Mouse (Mus musculus) neutrophil, adult 5-6 weeks (primary cell): ENCODE results near the gene Cyp2u1. TPM values are rescaled to one million over a fixed set of nuclear protein-coding genes. Genes with fewer than 3 reads are reported as not detected.
"Not testable (repeated sequence)": the region's sequence is repeated elsewhere in the genome, so short reads cannot be mapped to it uniquely, and the experiment has no call there.

Experiments used
- ATAC-seq: fragments of 151-379, 151-347 bp; 2 replicates; pipeline ENCODE4 v1.8.0; 2017; ENCODE audit warnings: mild to moderate bottlenecking, moderate TSS enrichment; ENCODE audit not compliant: insufficient number of reproducible peaks, poor library complexity, low FRiP score, severe bottlenecking; ENCODE audit errors: extremely low read depth
- total RNA-seq: library from RNA; stranded (forward); fragments of 200-1000 nt; gene quantifications from 2 replicates; pipeline ENCODE4 v1.2.3, GENCODE M21; 2017

Cyp2u1 gene
- total RNA-seq = not detected in 2 replicates

GRCm38 (mm10) chr3:131302452-131303319 is at the start of gene Cyp2u1:
Gene Cyp2u1 (minus strand): TSS chr3:131303227.
- peak; percentile 94 for ATAC-seq

- ATAC-seq = no peak
These were observed 47.5 kb upstream of the Cyp2u1 start for GRCm38 (mm10) chr3:131350539-131350938.

- ATAC-seq = no peak
These were observed 46.0 kb upstream of the Cyp2u1 start for GRCm38 (mm10) chr3:131349013-131349412.

GRCm38 (mm10) chr3:131348579-131348950 is 45.5 kb upstream of the Cyp2u1 start:
- no peak for ATAC-seq

- peak; percentile 74 for ATAC-seq
These were observed 45.0 kb upstream of the Cyp2u1 start for GRCm38 (mm10) chr3:131347831-131348578.

- ATAC-seq = no peak
These were observed 42.9 kb upstream of the Cyp2u1 start for GRCm38 (mm10) chr3:131345903-131346302.

- ATAC-seq = no peak
These were observed 40.3 kb upstream of the Cyp2u1 start for GRCm38 (mm10) chr3:131343311-131343710.

- no peak for ATAC-seq
These were observed 37.9 kb upstream of the Cyp2u1 start for GRCm38 (mm10) chr3:131340885-131341284.

GRCm38 (mm10) chr3:131339280-131339679 is 36.3 kb upstream of the Cyp2u1 start:
- no peak for ATAC-seq

- not testable (repeated sequence) for ATAC-seq
These were observed 34.7 kb upstream of the Cyp2u1 start for GRCm38 (mm10) chr3:131337749-131338148.

GRCm38 (mm10) chr3:131336629-131337028 is 33.6 kb upstream of the Cyp2u1 start:
- no peak for ATAC-seq

GRCm38 (mm10) chr3:131335117-131335547 is 32.1 kb upstream of the Cyp2u1 start:
- no peak; the same call in 1 of the 2 replicates for ATAC-seq

GRCm38 (mm10) chr3:131327189-131327588 is 24.2 kb upstream of the Cyp2u1 start:
- ATAC-seq = no peak

- no peak for ATAC-seq
These were observed 23.6 kb upstream of the Cyp2u1 start for GRCm38 (mm10) chr3:131326637-131327036.

GRCm38 (mm10) chr3:131322081-131322815 is 19.2 kb upstream of the Cyp2u1 start:
- ATAC-seq = no peak

GRCm38 (mm10) chr3:131320184-131320583 is 17.2 kb upstream of the Cyp2u1 start:
- peak; percentile 65 for ATAC-seq

GRCm38 (mm10) chr3:131318211-131318610 is 15.2 kb upstream of the Cyp2u1 start:
- no peak for ATAC-seq

GRCm38 (mm10) chr3:131317126-131317525 is 14.1 kb upstream of the Cyp2u1 start:
- no peak for ATAC-seq

GRCm38 (mm10) chr3:131315957-131316510 is 13.0 kb upstream of the Cyp2u1 start:
- no peak for ATAC-seq
